Mouse (Mus musculus) heart, adult 11 months (tissue): Measurements from ENCODE around the gene Olfr1349.

Experiments used
- DNase-seq: peaks from one replicate; pipeline ENCODE4 v3.0.0; 2022

Olfr1349 gene

GRCm38 (mm10) chr7:6522850-6523249, at the start of gene Olfr1349:
Olfr1349 (minus strand) TSS chr7:6522950.
- DNase-seq = peak; percentile 43

GRCm38 (mm10) chr7:6564541-6564940, 41.8 kb upstream of the Olfr1349 start, which contains the start of gene Olfr1350:
Olfr1350 (plus strand) TSS chr7:6564841.
- peak; percentile 74 for DNase-seq

- DNase-seq = peak; percentile 16
Measured at GRCm38 (mm10) chr7:6526141-6526540, 3.4 kb upstream of the Olfr1349 start.

GRCm38 (mm10) chr7:6525001-6525400, 2.3 kb upstream of the Olfr1349 start:
- DNase-seq = peak; percentile 40

- peak; percentile 73 for DNase-seq
Measured at GRCm38 (mm10) chr7:6521666-6522065, 1.1 kb downstream of the Olfr1349 start.

GRCm38 (mm10) chr7:6508648-6509047, 14.1 kb downstream of the Olfr1349 start, which contains the start of gene Olfr1348:
Olfr1348 (minus strand) TSS chr7:6508748.
- no peak for DNase-seq

GRCm38 (mm10) chr7:6499655-6500054, 23.1 kb downstream of the Olfr1349 start, which contains the start of gene Olfr1347:
Olfr1347 (minus strand) TSS chr7:6499755.
- no peak for DNase-seq

GRCm38 (mm10) chr7:6486841-6487240, 35.9 kb downstream of the Olfr1349 start, which contains the start of gene Olfr5:
Olfr5 (minus strand) TSS chr7:6486941.
- DNase-seq = no peak

GRCm38 (mm10) chr7:6477633-6478032, 45.1 kb downstream of the Olfr1349 start:
- DNase-seq = peak; percentile 79

- DNase-seq = no peak
Measured at GRCm38 (mm10) chr7:6466951-6467350, 55.8 kb downstream of the Olfr1349 start, which contains the start of gene Olfr1346. Olfr1346 (plus strand) TSS chr7:6467101.
